Mouse (Mus musculus): ENCODE results near the gene Pigv. TPM values are rescaled to one million over a fixed set of nuclear protein-coding genes. Genes with fewer than 3 reads are reported as not detected.

Gene Pigv
- polyA plus RNA-seq (2014; fragmentation: Nextera tagmentation; extraction: Ambion mirVana): 12.6 and 16.9 TPM in 2 replicates

GRCm38 (mm10) chr4:133671881-133672844 is at the start of gene Pigv:
Gene Pigv (minus strand): TSS chr4:133672647.
- Histone ChIP-seq H3K27ac (ENCODE audit: low read depth, low read length) (peak within 1 kb of the TSS; percentile 100), H3K27me3 (ENCODE audit: control insufficient read depth, insufficient read depth, low read length) (no peaks in the 10 kb centered on the region), H3K4me1 (ENCODE audit: control insufficient read depth, insufficient read depth, low read length) (peaks cover 49% of the 10 kb centered on the region)

GRCm38 (mm10) chr4:133719791-133720190 is 47.3 kb upstream of the Pigv start:
- H3K4me3 ChIP-seq (ENCODE audit: low read length): no peak overlapping the region
- no peaks in the 10 kb centered on the region for H3K4me1 ChIP-seq (ENCODE audit: control insufficient read depth, insufficient read depth, low read length)
- H3K36me3 ChIP-seq (ENCODE audit: control insufficient read depth, insufficient read depth, low read length): peaks cover 89% of the 10 kb centered on the region
- ATAC-seq (ENCODE audit: low FRiP score, low TSS enrichment): no peak
- H3K27me3 ChIP-seq (ENCODE audit: control insufficient read depth, insufficient read depth, low read length): no peaks in the 10 kb centered on the region
- no peak overlapping the region for H3K4me2 ChIP-seq (replicated peaks; ENCODE audit: low read depth, low read length)
- H3K9ac ChIP-seq (ENCODE audit: low read depth, low read length): no peak overlapping the region
- WGBS: 90% methylated on average over 3 of the region's 3 CpGs
- no peak overlapping the region for H3K27ac ChIP-seq (ENCODE audit: low read depth, low read length)
- no peaks in the 10 kb centered on the region for H3K9me3 ChIP-seq (ENCODE audit: control insufficient read depth, low read length)

More at GRCm38 (mm10) chr4:133671881-133672844, at the start of gene Pigv:
- ATAC-seq (ENCODE audit: low FRiP score, low TSS enrichment): peak; percentile 91
- Histone ChIP-seq H3K36me3 (ENCODE audit: control insufficient read depth, insufficient read depth, low read length) (no peaks in the 10 kb centered on the region; the same call in 1 of the 2 replicates), H3K9me3 (ENCODE audit: control insufficient read depth, low read length) (no peaks in the 10 kb centered on the region), H3K4me3 (ENCODE audit: low read length) (peak within 1 kb of the TSS; percentile 79), H3K9ac (ENCODE audit: low read depth, low read length) (peak within 1 kb of the TSS; percentile 89), H3K4me2 (replicated peaks; ENCODE audit: low read depth, low read length) (peak within 1 kb of the TSS; percentile 80)
- under 1% methylated on average over 57 of the region's 76 CpGs for WGBS

- ATAC-seq (ENCODE audit: low FRiP score, low TSS enrichment): no peak
- Histone ChIP-seq H3K27me3 (ENCODE audit: control insufficient read depth, insufficient read depth, low read length) (no peaks in the 10 kb centered on the region), H3K4me1 (ENCODE audit: control insufficient read depth, insufficient read depth, low read length) (peaks cover 6% of the 10 kb centered on the region), H3K4me2 (replicated peaks; ENCODE audit: low read depth, low read length) (no peak overlapping the region), H3K9ac (ENCODE audit: low read depth, low read length) (no peak overlapping the region), H3K27ac (ENCODE audit: low read depth, low read length) (no peak overlapping the region), H3K36me3 (ENCODE audit: control insufficient read depth, insufficient read depth, low read length) (peaks cover 65% of the 10 kb centered on the region), H3K4me3 (ENCODE audit: low read length) (no peak overlapping the region), H3K9me3 (ENCODE audit: control insufficient read depth, low read length) (no peaks in the 10 kb centered on the region)
- WGBS: 82% methylated on average over 5 of the region's 5 CpGs
These were observed 40.3 kb upstream of the Pigv start for GRCm38 (mm10) chr4:133712755-133713154.

- WGBS: 80% methylated on average over 6 of the region's 6 CpGs
- Histone ChIP-seq H3K36me3 (ENCODE audit: control insufficient read depth, insufficient read depth, low read length) (peaks cover 62% of the 10 kb centered on the region), H3K4me2 (replicated peaks; ENCODE audit: low read depth, low read length) (no peak overlapping the region), H3K4me3 (ENCODE audit: low read length) (no peak overlapping the region), H3K9me3 (ENCODE audit: control insufficient read depth, low read length) (no peaks in the 10 kb centered on the region), H3K27ac (ENCODE audit: low read depth, low read length) (no peak overlapping the region), H3K4me1 (ENCODE audit: control insufficient read depth, insufficient read depth, low read length) (peaks cover 7% of the 10 kb centered on the region), H3K9ac (ENCODE audit: low read depth, low read length) (no peak overlapping the region), H3K27me3 (ENCODE audit: control insufficient read depth, insufficient read depth, low read length) (no peaks in the 10 kb centered on the region)
- 0 out of 2 replicates have a peak, but pooled peaks have one; percentile 24 for ATAC-seq (ENCODE audit: low FRiP score, low TSS enrichment)
These were observed 39.0 kb upstream of the Pigv start for GRCm38 (mm10) chr4:133711307-133712076.

GRCm38 (mm10) chr4:133709395-133709794 is 36.9 kb upstream of the Pigv start:
- peaks cover 11% of the 10 kb centered on the region for H3K4me1 ChIP-seq (ENCODE audit: control insufficient read depth, insufficient read depth, low read length)
- WGBS: 56% methylated on average over 2 of the region's 2 CpGs
- H3K9ac ChIP-seq (ENCODE audit: low read depth, low read length): no peak overlapping the region
- no peaks in the 10 kb centered on the region for H3K9me3 ChIP-seq (ENCODE audit: control insufficient read depth, low read length)
- H3K27me3 ChIP-seq (ENCODE audit: control insufficient read depth, insufficient read depth, low read length): no peaks in the 10 kb centered on the region
- H3K36me3 ChIP-seq (ENCODE audit: control insufficient read depth, insufficient read depth, low read length): peaks cover 61% of the 10 kb centered on the region
- no peak overlapping the region for H3K27ac ChIP-seq (ENCODE audit: low read depth, low read length)
- 0 out of 2 replicates have a peak, but pooled peaks have one; percentile 32 for ATAC-seq (ENCODE audit: low FRiP score, low TSS enrichment)
- no peak overlapping the region for H3K4me2 ChIP-seq (replicated peaks; ENCODE audit: low read depth, low read length)
- no peak overlapping the region for H3K4me3 ChIP-seq (ENCODE audit: low read length)

- Histone ChIP-seq H3K4me2 (replicated peaks; ENCODE audit: low read depth, low read length) (no peak overlapping the region), H3K4me3 (ENCODE audit: low read length) (no peak overlapping the region), H3K36me3 (ENCODE audit: control insufficient read depth, insufficient read depth, low read length) (peaks cover 58% of the 10 kb centered on the region), H3K9ac (ENCODE audit: low read depth, low read length) (no peak overlapping the region), H3K27ac (ENCODE audit: low read depth, low read length) (no peak overlapping the region; the same call in 1 of the 2 replicates), H3K9me3 (ENCODE audit: control insufficient read depth, low read length) (no peaks in the 10 kb centered on the region), H3K4me1 (ENCODE audit: control insufficient read depth, insufficient read depth, low read length) (peaks cover 11% of the 10 kb centered on the region), H3K27me3 (ENCODE audit: control insufficient read depth, insufficient read depth, low read length) (no peaks in the 10 kb centered on the region)
- 59% methylated on average over 1 of the region's 1 CpGs for WGBS
- ATAC-seq (ENCODE audit: low FRiP score, low TSS enrichment): no peak
These were observed 35.0 kb upstream of the Pigv start for GRCm38 (mm10) chr4:133707464-133707863.

GRCm38 (mm10) chr4:133706956-133707355 is 34.5 kb upstream of the Pigv start:
- WGBS: 45% methylated on average over 8 of the region's 8 CpGs
- Histone ChIP-seq H3K27ac (ENCODE audit: low read depth, low read length) (peak overlapping the region; percentile 30; the same call in 1 of the 2 replicates), H3K27me3 (ENCODE audit: control insufficient read depth, insufficient read depth, low read length) (no peaks in the 10 kb centered on the region), H3K4me2 (replicated peaks; ENCODE audit: low read depth, low read length) (no peak overlapping the region), H3K36me3 (ENCODE audit: control insufficient read depth, insufficient read depth, low read length) (peaks cover 61% of the 10 kb centered on the region), H3K4me1 (ENCODE audit: control insufficient read depth, insufficient read depth, low read length) (peaks cover 11% of the 10 kb centered on the region), H3K9ac (ENCODE audit: low read depth, low read length) (no peak overlapping the region), H3K9me3 (ENCODE audit: control insufficient read depth, low read length) (no peaks in the 10 kb centered on the region), H3K4me3 (ENCODE audit: low read length) (no peak overlapping the region)
- peak; percentile 57; the same call in 1 of the 2 replicates for ATAC-seq (ENCODE audit: low FRiP score, low TSS enrichment)

- no peak overlapping the region for H3K27ac ChIP-seq (ENCODE audit: low read depth, low read length)
- H3K4me1 ChIP-seq (ENCODE audit: control insufficient read depth, insufficient read depth, low read length): peaks cover 11% of the 10 kb centered on the region
- peaks cover 59% of the 10 kb centered on the region for H3K36me3 ChIP-seq (ENCODE audit: control insufficient read depth, insufficient read depth, low read length)
- no peaks in the 10 kb centered on the region for H3K27me3 ChIP-seq (ENCODE audit: control insufficient read depth, insufficient read depth, low read length)
- H3K4me3 ChIP-seq (ENCODE audit: low read length): no peak overlapping the region
- H3K4me2 ChIP-seq (replicated peaks; ENCODE audit: low read depth, low read length): no peak overlapping the region
- ATAC-seq (ENCODE audit: low FRiP score, low TSS enrichment): no peak
- H3K9ac ChIP-seq (ENCODE audit: low read depth, low read length): no peak overlapping the region
- H3K9me3 ChIP-seq (ENCODE audit: control insufficient read depth, low read length): no peaks in the 10 kb centered on the region
- 90% methylated on average over 4 of the region's 4 CpGs for whole genome bisulfite sequencing
These were observed 32.6 kb upstream of the Pigv start for GRCm38 (mm10) chr4:133705062-133705461.

Measured in kidney, embryonic 14.5 days (tissue).